Mouse (Mus musculus) gastrocnemius, adult 18-20 months (tissue): ENCODE measurements around the gene C77080. TPM values are rescaled to one million over a fixed set of nuclear protein-coding genes. Genes with fewer than 3 reads are reported as not detected.

Experiments
- DNase-seq: peaks from one replicate; pipeline ENCODE4 v3.0.0; 2021; ENCODE audit warnings: low spot score
- total RNA-seq, 2 experiments: library from RNA; stranded (reverse); gene quantifications; 2 replicates each; pipeline ENCODE4 v1.2.3; 2021

C77080 gene
- total RNA-seq, 2 experiments from 2014 or later, result 1.4 to 1.8 TPM

DNA sequence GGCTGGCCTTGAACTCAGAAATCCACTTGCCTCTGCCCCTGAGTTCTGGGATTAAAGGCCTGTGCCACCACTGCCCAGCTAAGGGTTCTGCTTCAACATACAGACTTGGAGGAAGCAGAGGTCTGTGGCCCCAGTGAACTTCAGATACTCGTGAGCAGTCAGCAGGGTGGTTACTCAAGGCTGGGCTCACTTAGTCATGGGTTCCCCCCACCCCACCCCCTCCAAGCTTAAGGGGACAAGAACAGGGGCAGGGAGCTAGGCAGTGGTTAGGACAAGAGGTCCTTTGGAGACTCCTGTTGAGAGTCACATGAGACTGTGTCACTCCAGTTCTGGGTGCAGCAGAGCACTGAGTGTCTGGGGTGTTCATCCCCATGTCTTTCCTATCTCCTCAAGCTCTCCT, 7.5 kb upstream of the C77080 start:
- DNase-seq, result no peak

DNA sequence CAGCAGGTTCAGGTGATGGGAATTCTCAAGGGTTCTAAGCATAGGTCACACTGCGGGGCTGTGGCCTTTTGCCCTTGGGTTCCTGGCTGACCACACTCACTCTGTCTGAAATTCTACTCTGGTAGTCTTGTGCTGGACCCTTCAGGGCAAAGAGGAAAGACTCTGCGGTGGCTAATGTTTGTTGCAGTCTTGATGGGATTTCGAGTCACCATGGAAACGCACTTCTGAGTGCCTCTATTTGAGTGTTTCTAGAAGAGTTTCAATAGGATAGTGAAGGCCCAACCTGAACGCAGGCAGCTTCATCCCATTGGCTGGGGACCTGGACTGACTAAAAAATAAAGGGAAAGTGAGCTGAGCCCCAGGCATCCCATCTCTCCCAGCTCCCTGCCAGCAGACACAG, 5.6 kb upstream of the C77080 start:
- DNase-seq, result no peak

DNA sequence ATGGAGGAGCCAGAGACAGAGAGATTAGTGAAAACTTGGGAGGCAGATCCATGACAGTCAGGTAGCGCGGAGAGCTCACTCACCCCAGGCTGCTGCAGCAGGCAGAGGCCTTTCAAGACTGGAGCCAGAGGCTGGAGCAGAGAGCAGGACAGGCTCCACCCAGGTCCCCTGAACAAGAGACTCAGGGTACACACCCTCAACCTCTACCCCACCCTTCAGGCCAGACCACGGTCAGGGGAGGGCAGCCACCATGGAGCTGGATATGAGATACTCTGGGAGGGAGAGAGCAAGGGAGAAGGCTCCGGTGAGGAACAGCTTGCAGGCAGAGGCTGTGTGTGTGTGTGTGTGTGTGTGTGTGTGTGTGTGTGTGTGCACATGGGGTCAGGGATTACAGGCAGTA, 5.0 kb upstream of the C77080 start:
- DNase-seq, result no peak

DNA sequence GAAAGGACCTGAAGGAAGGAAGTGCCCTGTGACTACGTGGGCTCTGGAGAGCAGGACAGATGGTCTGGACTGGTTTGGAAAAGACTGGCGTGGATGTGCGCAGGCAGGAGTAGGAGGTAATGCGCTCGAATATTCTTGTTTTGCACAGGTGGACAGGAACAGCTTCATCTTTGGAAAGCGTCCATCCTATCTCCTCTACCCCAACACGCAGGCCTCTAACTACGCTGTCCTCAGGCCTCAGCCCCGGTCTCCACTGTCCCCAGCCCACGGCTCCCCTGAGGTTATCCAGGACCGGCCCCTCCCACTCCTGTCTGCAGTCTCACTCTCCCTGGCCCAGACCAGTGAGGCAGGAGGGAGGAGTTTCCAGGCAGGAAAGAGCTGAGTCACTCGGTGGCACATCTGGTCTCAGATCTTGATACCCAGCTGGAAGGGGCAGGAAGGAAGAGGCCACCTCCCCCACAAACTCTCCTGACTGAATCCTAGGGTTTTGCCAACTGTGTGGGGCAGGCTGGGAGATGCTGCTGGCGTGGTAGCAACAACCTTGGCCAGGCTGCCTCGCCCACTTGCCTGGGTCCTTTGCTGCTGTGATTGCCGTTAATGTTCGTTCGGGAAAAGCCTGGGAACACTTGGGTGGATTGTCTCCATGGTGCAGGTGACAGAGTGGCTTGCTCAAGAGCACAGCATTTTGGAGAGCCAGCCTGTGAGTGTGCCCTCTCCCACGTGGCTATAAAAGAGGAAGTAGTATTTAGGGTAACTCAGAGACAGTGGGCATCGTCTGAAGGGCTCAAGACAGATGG, 2.2 kb upstream of the C77080 start:
- peak; percentile 35 for DNase-seq

DNA sequence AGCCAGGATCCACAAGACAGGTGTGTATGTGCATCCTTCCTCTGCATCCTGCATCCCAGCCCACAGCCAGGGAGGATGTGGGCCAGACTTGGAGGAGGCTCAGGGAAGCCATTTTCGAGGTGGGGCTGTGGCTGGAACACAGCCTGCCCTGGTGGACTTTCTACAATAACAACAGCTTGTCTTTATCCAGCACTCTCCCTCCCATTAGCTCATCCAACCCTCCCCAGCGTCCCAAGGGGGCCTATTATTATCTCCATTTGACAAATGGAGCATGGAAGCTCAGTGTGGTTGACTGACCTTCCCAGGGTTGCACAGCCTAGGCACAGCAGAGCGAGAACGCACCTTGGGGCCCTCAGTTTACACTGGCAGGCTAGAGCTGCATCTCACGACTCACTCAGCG, 526 bp downstream of the C77080 start:
- DNase-seq, result peak; percentile 17

DNA sequence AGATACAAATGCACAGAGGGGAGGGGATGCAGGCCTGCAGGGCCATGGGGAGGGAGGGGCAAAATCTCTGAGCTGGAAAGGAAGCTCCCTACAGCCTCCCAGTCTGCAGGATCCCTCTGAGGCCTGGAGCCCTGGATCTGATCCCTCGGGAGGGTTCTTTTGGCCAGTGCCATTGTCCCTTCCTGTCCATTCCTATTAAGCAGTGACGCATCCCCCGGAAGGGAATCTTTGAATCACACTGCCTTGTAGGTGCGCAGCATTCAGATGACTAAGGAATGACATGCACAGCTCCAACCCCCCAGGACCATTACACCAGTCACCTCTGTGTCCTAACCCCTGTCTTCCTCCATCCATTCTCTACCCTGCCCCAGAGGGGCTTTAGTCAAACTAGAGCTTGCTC, 2.1 kb downstream of the C77080 start:
- no peak for DNase-seq

DNA sequence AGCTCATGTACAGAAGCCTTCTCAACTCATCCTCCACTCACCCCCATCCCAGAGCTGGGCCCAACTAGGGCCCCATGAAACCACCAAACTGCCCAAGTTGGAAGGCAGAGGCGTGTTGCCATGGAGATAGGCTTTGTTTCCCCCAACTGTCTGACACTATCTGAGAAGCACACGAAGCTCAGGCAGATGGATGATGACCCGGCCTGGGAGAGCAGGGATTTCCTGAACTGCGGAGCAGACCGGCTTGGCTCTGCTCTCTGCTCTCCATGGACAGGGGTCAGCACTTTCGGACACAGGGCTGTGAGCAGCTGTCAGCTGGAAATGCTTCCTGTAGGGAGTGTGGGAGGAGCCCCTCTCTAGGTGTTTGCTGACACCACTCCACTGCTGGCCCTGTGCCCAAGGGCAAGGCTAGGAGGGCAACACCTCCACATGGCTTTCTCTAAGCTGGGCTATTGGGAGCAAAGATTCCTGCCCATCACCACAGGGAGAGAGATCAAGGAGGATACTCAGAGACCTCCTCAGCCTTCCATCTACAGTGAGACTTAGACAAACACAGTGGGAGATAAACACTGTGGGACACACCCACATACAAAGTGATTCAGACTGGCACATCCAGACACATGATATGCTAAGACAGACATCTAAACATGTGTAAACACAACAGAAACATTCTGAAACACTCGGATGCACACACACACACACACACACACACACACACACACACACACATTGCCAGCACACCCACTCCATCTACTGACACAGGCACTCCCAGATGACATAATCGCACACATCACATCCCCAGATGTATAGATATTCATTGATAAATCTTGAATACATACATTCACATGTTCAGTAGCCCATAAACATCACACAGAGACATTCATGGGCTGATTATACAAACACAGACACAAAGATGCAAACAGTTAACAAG, 4.5 kb downstream of the C77080 start:
- no peak for DNase-seq

DNA sequence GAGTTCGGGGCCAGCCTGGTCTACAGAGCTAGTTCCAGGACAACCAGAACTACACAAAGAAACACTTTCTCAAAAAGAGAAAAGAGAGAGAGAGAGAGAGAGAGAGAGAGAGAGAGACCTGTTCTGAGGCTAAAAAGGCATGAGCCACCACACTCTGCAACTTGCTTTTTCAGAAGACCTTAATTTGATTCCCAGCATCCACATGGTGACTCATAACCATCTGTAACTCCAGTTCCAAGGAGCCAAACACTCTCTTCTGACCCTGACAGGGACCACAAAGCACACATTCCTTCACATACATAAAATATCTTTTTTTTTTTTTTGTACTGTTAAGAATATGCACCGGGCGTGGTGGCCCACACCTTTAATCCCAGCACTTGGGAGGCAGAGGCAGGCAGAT, 6.6 kb downstream of the C77080 start:
- no peak for DNase-seq

DNA sequence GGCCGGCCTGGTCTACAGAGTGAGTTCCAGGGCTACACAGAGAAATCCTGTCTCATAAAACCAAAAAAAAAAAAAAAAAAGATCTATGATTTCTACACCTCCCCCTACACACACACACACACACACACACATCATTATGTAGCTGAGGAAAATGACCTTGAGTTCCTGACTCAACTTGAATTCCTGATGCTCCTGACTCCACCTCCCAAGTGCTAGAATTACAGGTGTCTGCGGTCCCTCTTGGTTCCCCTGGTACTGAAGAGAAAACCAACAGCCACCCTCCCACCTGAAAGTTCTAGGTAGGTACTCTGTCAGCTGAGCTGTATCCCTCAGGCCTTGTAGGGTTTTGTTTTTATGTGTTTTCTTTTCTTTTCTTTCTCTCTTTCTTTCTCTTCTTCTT, 8.7 kb downstream of the C77080 start:
- DNase-seq, result no peak

DNA sequence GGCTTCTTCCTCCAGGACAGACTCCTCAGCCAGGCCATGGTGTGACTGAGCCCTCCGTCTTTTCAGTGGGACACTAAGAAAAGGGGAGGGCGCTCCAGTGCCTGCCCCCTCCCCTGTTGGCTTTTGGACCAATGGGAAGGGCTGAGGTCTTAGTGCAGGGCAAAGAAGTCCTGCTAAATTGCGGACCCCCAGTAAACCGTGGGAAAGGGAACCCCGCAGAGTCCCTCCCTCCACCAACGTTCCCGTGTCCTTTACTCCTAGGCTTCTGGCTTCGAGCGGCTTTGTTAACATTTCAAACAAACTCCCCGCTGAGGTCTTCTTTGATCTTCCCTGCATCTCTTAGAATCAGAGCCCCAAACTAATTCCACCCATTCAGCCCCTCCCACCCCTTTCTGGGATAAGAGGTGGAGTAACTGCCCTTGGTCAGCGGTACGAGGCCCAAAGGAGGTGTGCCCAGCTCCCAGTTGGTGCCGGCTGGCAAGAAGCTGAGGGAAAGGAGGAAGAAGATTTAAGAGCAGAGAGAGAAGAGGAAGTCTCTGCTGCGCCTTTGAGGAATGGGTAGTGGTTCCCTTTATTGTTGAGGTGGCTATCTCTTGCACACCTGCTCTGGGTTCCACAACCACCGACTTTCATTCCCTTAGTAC, 9.6 kb downstream of the C77080 start:
- no peak for DNase-seq

DNA sequence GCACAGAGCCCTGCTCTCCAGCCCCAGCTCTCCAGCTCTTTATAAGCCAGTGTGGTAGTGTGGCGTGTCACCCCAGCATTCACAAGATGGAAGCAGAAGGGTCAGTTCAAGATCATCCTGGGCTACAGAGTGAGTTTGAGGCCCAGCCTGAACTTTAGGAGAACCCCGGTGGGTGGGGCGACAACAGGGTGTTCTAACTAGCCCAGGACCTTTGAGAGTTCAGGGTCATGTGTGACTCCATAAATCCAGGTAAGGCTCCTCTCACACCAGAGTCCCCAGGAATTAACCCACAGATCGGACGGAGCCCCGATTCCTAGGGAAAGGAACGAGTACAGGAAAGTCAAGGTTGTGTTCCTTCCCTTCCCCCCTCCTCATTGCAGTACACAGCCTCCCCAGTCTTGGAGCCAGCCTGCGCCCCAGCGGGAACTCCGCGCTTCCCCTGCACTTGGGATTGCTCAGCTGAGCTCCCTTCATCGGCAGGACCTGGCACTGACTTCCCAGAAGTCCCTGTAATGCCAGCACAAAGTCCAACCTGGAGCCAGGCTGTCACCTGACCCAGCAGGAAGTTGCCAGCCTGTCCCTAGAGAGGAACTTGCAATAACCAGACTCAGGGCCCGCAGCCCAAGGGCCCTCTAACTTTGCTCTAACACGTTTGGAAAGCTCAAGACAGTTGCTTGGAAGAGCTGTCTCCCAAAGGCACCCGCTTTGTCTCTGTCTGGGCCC, 10.3 kb downstream of the C77080 start:
- peak; percentile 32 for DNase-seq

DNA sequence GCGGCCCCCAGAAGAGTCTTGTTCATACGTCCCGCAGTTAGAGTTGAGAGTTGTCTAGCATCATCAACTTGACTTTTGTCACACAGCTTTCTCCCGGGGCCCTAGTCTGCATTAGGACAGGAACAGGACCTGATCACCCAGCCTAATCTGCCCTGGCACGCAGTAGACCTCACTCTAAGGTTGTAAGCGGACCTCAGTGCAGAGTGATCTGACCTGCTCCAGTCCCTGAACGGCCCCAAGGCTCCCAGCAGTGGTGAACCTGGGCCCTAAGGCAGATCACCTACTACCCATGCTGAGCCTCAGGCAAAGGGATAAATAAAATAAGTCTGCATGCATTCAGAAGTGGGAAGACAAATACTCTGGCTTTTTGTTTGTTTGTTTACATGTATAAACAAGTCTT, 11.9 kb downstream of the C77080 start:
- DNase-seq, result no peak

DNA sequence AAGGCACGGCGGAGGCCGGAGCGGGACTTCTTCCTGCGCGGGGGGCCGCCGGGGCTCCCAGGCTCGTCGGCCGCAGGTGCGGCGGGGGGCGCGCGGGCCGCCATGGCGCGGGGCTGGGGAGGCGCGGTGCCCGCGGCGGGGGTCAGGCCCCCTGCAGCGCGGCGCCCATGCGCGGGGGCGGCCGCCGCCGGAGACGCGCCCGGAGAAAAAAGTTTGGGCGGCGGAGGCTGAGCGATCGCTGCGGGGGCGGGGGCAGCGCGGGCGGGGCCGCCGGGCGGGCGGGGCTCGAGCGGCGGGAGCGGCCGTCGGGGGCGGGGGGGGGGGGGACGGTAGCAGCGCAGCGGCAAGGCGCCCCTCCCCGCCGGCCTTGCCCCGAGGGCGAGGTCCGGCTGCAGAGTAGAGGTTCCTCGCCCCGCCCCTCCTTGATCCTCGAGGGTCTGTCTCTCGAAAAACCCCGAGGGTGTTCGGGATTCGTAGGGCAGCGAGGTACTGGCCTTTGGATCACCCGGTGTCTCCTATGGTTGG, 12.9 kb downstream of the C77080 start:
- DNase-seq, result no peak

DNA sequence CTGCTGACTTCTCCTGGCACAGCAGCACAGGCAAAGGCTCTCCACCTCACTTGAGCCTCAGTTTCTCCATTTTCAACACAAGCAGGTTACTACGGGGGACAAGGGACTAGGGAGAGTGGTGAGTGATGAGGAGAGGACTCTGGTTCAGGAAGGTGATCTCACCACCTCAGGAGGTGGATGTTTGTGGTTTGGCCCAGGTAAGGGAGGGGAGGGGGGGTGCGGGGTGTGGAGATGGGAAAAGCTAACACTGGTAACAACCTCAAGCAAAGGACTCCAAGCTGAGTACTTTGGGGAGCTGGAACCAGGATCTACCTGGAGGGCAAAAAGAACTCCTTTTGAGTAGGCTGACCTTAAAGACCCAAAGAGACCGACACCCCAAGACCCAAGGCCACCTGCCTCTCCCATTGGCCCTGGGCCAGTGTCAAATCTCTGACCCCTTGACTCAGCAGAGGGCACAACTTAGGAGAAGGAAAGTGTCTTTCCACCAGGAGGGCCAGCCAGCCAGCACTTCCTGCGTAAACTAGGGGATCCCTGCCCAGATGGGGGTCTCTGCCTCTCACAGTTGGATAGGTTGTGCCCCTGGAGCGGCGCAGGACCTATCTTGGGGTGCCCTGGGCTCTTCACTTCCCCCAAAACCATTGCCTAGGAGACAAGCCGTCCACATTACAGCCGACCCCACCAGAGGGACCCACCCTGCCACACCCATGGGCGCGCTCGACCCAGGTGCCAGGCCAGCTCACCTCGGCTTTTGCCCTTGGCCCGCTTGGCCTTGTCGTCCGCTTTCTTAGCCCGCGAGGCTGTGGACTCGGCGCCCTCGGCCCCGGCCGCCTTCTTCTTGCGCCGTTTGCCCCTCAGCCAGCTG, 13.6 kb downstream of the C77080 start:
- no peak for DNase-seq

DNA sequence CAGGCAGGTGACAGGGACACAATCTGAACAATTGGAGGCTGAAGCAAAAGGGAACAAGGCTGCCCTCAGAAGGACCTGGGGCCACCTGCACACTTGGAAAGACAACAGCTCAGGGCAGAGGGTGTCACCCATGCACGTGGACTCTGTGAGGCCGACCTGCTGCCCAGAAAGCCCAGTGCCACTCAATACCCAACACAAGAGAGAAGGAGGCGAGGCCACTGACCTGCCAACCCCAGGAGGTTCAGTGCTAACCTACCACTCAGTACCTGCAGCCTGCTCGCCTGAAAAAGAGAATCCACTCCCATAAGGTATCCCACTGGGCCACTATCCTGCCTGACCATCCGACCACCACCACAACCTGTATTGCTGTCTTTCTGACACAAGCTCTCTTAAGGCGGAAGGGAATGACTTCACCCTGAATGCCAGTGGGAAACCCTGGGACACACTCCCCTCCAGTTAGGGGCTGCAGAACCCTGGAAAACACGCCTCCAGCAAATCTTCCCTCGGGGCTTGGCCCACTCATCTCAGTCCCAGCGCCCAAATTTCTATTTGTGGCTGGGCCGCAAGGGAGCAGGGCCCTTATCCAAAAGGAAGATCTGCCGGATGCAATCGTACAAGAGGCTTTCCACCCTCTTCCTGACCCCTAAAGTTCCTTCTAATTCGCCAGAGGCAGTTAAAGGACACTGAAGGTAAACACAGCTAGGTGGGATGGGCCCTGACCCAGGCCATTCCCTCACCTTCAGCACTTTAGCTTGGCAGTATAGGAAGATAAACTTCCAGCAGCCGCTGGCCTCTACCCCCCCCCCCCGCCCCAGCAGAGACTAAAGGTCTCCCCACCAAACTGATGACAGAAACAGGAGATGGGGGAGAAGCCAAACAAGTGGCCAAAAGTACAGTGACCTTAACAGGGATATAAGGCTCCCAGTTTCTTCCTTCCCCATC, 14.6 kb downstream of the C77080 start:
- no peak for DNase-seq

DNA sequence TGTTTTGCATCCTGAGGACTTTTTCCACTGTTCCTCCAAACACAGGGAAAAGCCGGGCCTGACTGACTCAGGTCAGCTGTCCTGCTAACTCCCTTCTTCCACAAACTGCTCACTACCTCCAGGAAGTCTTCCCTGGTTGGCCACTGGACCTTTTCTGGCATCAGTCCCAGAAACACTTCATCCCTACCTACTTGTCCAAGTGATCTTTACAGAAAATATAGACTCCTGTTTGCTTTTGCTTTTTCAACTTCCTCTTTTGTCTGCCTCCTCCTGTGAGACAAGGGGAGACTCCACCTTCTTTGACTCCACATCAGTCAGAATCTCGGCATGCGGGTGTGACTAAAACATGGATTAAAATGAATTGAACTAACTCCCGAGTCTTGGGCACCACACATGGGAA, 16.4 kb downstream of the C77080 start:
- DNase-seq, result no peak

DNA sequence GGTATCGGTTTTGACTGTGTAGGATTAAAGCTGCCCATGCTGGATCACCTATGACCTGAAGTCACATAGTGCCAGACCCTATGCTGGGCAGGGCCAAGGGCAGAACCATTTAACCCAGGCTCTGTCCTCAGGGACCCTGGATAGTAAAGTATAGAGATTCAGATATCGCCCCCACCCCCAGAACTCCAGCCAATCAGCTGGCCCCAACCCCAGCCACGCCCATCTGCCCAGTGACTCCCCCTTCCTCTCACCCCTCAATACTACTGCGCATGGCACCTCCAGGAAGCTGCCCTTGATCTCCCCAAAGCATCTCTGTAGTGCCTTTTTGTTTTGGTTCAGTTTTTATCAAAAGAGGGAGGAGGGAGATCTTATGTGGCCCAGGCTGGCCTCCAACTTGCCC, 18.4 kb downstream of the C77080 start:
- DNase-seq, result no peak

DNA sequence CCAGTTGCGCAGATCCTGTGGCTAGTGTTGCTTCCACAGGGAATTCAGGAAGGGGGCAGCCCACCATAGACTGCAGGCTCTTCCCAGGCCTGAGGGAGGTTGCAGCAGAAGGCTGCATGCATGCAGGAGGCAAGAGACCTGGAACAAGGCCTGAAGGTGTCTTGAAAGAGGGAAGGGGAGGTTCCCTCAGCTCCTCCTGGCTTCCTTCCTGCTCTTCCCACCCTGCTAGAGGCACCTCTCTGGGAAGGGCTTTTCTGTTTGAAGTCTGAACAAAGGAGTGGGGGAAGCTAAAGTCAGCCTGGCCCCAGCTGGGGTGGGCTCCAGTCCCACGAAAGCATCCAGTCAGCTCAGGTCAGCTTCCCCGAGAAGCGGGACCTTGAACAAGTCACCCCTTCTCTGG, 18.9 kb downstream of the C77080 start:
- DNase-seq, result no peak

DNA sequence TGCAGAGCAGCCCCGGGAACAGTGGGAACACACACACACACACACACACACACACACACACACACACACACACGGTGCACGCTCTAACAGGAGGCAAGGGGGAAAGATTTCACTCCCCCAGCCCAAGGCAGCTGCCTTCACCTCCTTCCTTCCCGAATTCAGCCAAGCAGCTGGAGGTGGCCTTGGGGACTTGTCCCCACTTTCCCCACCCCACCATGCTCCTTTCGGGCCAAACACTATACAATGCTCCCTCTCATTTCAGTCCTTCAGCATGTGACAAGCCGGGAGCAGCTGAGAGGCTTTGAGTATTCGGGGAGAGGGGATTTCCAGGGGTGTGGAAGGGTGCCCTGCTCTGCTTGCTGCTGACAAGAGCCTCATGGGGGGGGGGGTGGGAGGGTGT, 19.3 kb downstream of the C77080 start:
- no peak for DNase-seq
